Mouse (Mus musculus) limb, embryonic 12.5 days (tissue): ENCODE measurements around the gene Gnao1. TPM values are rescaled to one million over a fixed set of nuclear protein-coding genes. Genes with fewer than 3 reads are reported as not detected.

ENCODE experiments used
- ATAC-seq: fragments of 200-750 bp; cut with Nextera tagmentation; 2 replicates; pipeline ENCODE4 v1.8.0; 2017; ENCODE audit warnings: low read depth, moderate TSS enrichment; ENCODE audit not compliant: insufficient number of reproducible peaks, insufficient read depth, low FRiP score, low TSS enrichment
- H3K27ac ChIP-seq: fragments of 300-500 bp; sonication (generic); 2 replicates; pipeline ENCODE4 v1.5.1; 2016; ENCODE audit warnings: mild to moderate bottlenecking, moderate library complexity
- H3K27me3 ChIP-seq: fragments of 300-500 bp; sonication (generic); 2 replicates; pipeline ENCODE4 v1.6.1; 2016; ENCODE audit warnings: mild to moderate bottlenecking, moderate library complexity
- H3K36me3 ChIP-seq: fragments of 300-500 bp; sonication (generic); 2 replicates; pipeline ENCODE4 v1.6.1; 2016; ENCODE audit warnings: mild to moderate bottlenecking, moderate library complexity
- H3K4me1 ChIP-seq: fragments of 300-500 bp; sonication (generic); replicated peaks from 2 replicates; pipeline ENCODE4 v1.6.1; 2016
- H3K4me2 ChIP-seq: fragments of 300-500 bp; sonication (generic); 2 replicates; pipeline ENCODE4 v1.6.1; 2016; ENCODE audit warnings: mild to moderate bottlenecking, moderate library complexity
- H3K4me3 ChIP-seq: fragments of 300-500 bp; sonication (generic); replicated peaks from 2 replicates; pipeline ENCODE4 v1.5.1; 2016; ENCODE audit warnings: mild to moderate bottlenecking
- H3K9ac ChIP-seq: fragments of 300-500 bp; sonication (generic); replicated peaks from 2 replicates; pipeline ENCODE4 v1.6.1; 2016; ENCODE audit warnings: mild to moderate bottlenecking, moderate library complexity
- H3K9me3 ChIP-seq: fragments of 300-500 bp; sonication (generic); 2 replicates; pipeline ENCODE4 v1.6.1; 2016; ENCODE audit warnings: mild to moderate bottlenecking, moderate library complexity
- WGBS: fragments of 180-500 bp; shearing (Covaris S2); methylation state at CpG from one replicate; pipeline ENCODE4 v1.1.7; 2016; 5-methylcytosine and 5-hydroxymethylcytosine counted together
- polyA plus RNA-seq: library from polyadenylated mRNA; unstranded; fragments of >200 nt; fragmentation: Nextera tagmentation; extraction: Ambion mirVana; gene quantifications from 2 replicates; pipeline ENCODE4 v1.2.1, GENCODE M21; 2016

Gene Gnao1
- polyA plus RNA-seq, 1 experiment from 2014 or later = 2.6 TPM

DNA sequence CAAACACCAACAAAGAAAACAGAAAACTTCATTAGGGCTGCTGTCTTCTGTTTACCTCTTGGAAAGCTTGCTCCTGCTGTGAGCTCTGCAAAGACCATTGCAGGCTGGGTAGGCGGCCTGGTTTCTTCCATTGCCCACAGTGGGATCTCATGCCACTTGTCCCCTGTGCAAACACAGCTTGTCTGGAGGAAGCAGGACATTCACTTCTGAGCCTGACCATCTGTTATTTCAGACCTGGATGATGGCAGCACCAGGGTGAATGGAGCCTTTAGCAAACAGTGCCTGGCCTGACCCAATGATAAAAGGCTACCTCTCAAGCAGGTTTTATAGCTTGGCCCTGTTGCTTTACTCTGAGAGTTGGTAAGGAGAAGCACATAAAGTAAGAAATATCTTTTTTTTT is 35.4 kb downstream of the Gnao1 start:
- WGBS = 73% methylated on average over 1 of the region's 1 CpGs
- Histone ChIP-seq H3K4me2 (no peak overlapping the region), H3K9ac (no peak overlapping the region), H3K4me3 (no peak overlapping the region), H3K9me3 (no peaks in the 10 kb centered on the region), H3K27ac (no peak overlapping the region), H3K4me1 (peaks cover 10% of the 10 kb centered on the region), H3K27me3 (peaks cover 5% of the 10 kb centered on the region; the same call in 1 of the 2 replicates), H3K36me3 (no peaks in the 10 kb centered on the region)
- ATAC-seq = no peak

DNA sequence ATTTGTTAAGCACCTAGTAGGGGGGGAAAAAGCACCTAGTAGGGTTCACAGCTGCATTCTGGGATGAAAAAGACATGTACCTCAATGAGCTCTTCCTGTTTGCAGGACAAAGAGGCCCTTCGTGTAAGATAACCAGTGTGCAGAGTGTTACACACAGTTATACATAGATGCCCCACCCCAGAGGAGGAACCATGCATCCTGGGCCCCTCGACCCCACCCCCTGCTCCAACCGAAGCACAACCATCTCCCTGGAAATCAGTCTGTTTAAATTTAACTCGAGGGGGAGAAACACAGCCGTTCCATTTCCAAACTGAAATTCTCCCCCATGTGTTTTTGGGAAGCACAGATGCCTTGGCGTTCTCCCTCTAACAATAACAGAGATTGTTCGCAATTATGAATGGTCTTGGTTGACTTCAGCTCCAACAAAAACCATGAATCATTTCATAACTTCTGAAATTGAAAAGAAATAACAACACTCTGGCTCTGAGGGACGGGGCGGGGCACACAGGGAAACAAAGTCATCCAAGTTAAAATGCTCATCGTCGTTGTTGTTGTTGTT is 42.4 kb downstream of the Gnao1 start:
- ATAC-seq = no peak
- 82% methylated on average over 11 of the region's 11 CpGs for WGBS
- Histone ChIP-seq H3K4me1 (no peaks in the 10 kb centered on the region), H3K4me3 (no peak overlapping the region), H3K4me2 (no peak overlapping the region), H3K27me3 (no peaks in the 10 kb centered on the region), H3K36me3 (no peaks in the 10 kb centered on the region), H3K9me3 (no peaks in the 10 kb centered on the region), H3K27ac (no peak overlapping the region), H3K9ac (no peak overlapping the region)

DNA sequence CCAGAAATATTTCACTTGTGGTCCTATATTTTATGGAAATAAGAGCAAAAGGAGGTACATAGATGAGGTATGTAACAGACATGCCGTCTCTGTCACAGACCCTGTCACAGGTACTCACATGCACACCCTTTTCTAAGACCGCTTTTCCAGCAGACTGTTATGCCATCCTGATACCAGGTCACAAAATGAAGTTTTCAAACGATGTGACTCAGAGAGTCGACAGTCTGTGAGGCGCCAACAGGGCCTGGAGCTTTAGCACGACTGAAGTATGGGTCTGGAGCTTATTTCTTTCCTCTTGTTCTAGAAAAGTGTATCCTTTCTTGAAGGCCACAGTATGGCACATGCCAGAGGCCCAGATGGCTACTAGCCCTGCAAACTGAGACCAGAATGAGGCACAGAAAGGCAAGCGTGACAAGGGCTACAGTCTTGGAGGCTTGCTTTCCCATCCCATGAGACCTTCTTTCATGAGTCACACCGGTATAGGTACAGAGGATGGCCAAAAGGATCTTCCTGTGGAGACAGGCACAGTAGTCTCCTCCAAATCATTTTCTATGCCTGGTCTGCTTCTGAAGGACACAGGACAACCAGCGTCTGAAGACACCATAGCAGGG is 43.2 kb downstream of the Gnao1 start:
- Histone ChIP-seq H3K9ac (no peak overlapping the region), H3K27me3 (no peaks in the 10 kb centered on the region), H3K4me3 (no peak overlapping the region), H3K27ac (no peak overlapping the region), H3K36me3 (no peaks in the 10 kb centered on the region), H3K4me1 (no peaks in the 10 kb centered on the region), H3K4me2 (no peak overlapping the region), H3K9me3 (no peaks in the 10 kb centered on the region)
- WGBS = 87% methylated on average over 9 of the region's 9 CpGs
- ATAC-seq = no peak

DNA sequence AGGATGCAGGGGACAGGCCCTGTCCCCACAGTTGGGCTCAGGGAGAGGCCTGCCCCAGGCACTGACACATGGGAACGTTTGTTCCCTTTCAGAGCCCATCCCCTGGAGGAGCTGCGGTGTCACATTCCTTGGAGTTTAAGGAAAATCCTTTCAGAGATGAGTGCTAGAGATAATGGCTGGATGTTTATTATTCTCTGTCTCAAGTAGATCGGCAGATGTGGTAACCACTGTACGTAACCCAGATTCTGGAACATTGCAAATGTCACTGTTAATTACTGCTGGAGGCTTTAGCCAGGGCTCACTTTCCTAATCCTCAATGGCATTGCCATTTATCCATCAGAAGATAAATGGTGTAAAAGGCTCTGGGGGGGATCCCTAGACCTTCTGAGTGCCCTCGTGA is 44.9 kb downstream of the Gnao1 start:
- Histone ChIP-seq H3K36me3 (no peaks in the 10 kb centered on the region), H3K4me2 (no peak overlapping the region), H3K4me1 (no peaks in the 10 kb centered on the region), H3K27me3 (no peaks in the 10 kb centered on the region), H3K4me3 (no peak overlapping the region), H3K9me3 (no peaks in the 10 kb centered on the region), H3K27ac (no peak overlapping the region), H3K9ac (no peak overlapping the region)
- ATAC-seq = no peak
- 24% methylated on average over 5 of the region's 5 CpGs for WGBS

DNA sequence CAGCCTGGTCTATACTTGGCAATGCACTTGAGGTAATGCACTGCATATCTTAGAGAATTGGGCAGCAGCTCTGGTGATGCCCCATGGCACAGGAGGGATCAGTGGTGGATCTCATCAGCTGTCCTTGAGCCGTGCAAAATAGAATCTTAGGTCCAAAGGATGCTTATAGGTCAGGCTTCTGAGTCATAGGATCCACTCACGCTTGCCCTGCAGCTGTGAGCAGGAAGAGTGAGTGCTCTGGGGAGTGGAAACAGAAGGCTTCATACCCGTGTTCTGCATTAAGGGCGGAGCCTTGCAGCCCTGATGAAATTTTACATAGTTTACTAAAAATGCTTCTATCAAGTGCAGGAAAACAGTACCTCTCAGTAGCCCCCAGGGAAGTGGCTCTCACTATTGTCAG is 45.5 kb downstream of the Gnao1 start:
- no peak for ATAC-seq
- Histone ChIP-seq H3K27me3 (no peaks in the 10 kb centered on the region), H3K4me2 (no peak overlapping the region), H3K9ac (no peak overlapping the region), H3K4me3 (no peak overlapping the region), H3K27ac (no peak overlapping the region), H3K36me3 (no peaks in the 10 kb centered on the region), H3K9me3 (no peaks in the 10 kb centered on the region), H3K4me1 (no peaks in the 10 kb centered on the region)
- 66% methylated on average over 4 of the region's 4 CpGs for WGBS

DNA sequence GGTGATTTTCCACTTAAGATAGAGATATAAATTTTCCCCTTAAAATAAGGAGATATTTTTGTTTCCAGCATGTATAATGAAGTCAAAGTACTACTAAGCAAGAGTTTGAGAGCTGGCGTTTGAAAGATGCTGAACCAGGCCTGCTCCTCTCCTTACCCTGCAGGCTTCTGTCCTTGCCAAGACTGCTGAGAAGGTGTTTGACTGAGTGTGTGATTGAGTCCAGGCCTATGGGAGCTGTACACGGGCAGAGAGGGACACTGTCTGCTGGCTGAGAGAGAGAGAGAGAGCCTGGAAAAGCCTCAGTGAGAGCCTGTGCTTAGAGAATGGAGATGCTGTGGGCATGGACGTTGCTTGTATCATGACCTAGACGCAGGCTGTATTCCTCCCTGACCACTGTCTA is 47.4 kb downstream of the Gnao1 start:
- Histone ChIP-seq H3K27ac (no peak overlapping the region), H3K9me3 (no peaks in the 10 kb centered on the region), H3K4me1 (no peaks in the 10 kb centered on the region), H3K4me2 (no peak overlapping the region), H3K9ac (no peak overlapping the region), H3K36me3 (no peaks in the 10 kb centered on the region), H3K27me3 (no peaks in the 10 kb centered on the region), H3K4me3 (no peak overlapping the region)
- no peak for ATAC-seq
- 73% methylated on average over 4 of the region's 4 CpGs for WGBS

DNA sequence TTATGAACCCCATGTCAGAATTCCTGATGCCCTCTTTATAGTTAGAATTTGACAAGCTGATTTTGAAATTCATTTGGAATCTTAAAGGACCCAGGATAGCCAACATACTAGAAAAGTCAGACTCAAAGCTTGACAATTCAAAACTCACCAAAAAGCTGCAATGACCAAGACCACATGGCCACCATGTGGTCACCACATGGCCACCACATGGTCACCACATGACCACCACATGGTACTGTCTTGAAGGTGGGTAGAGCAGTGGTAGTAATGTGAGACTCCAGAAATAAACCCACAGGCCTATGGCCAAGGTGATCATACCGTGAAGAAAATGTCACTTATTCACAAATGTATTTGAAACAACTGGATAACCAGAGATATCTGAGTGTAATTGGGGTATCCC is 48.5 kb downstream of the Gnao1 start:
- Histone ChIP-seq H3K4me2 (no peak overlapping the region), H3K4me3 (no peak overlapping the region), H3K27ac (no peak overlapping the region), H3K9ac (no peak overlapping the region), H3K36me3 (no peaks in the 10 kb centered on the region), H3K4me1 (no peaks in the 10 kb centered on the region), H3K9me3 (no peaks in the 10 kb centered on the region), H3K27me3 (no peaks in the 10 kb centered on the region)
- no peak for ATAC-seq
- 65% methylated on average over 1 of the region's 1 CpGs for WGBS

DNA sequence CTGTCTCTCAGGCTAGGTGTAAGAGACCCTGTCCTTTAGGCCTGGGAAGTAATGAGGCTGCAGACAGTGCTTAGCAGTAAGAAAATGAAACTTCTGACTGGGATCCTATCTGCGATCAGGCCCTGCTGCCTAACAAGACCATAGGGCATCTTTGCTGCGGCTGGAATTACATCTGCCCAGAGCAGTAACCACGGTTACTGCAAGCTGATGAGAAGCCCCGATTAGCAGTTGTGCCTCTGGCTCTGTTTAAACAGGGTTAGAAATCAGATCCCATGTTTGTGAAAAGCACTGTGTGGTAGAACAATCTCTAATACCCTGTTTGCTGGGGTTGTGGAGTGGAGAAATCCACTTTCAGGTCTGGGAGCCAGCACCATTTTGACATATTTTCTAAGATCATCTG is 50.3 kb downstream of the Gnao1 start:
- H3K36me3 ChIP-seq = no peaks in the 10 kb centered on the region
- ATAC-seq = no peak
- no peak overlapping the region for H3K9ac ChIP-seq
- H3K27ac ChIP-seq = no peak overlapping the region
- no peaks in the 10 kb centered on the region for H3K4me1 ChIP-seq
- WGBS = 50% methylated on average over 4 of the region's 4 CpGs
- H3K4me3 ChIP-seq = no peak overlapping the region
- H3K27me3 ChIP-seq = no peaks in the 10 kb centered on the region
- no peak overlapping the region for H3K4me2 ChIP-seq
- no peaks in the 10 kb centered on the region for H3K9me3 ChIP-seq

DNA sequence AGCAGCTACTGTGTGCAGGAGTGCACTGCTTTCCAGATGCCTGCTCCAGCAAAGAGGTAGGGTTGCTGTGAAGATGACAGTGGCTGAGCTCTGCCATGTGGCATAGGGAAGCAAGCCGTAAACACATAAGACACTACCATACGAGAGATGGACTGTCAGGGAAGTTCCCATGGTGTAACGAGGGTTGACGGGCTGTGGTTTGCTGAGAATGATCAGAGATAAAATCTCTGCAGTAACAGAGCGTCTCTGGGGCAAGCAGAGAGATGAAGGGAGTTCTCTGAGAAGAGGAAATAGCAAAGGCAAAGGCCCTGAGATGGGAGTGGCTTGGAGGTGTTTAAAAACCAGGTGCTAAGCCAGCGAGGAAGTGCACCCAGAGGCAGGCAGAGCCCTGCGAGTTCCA is 54.3 kb downstream of the Gnao1 start:
- 52% methylated on average over 7 of the region's 7 CpGs for WGBS
- no peak overlapping the region for H3K27ac ChIP-seq
- no peak for ATAC-seq
- no peaks in the 10 kb centered on the region for H3K27me3 ChIP-seq
- H3K4me2 ChIP-seq = no peak overlapping the region
- no peaks in the 10 kb centered on the region for H3K4me1 ChIP-seq
- H3K36me3 ChIP-seq = no peaks in the 10 kb centered on the region
- no peaks in the 10 kb centered on the region for H3K9me3 ChIP-seq
- H3K9ac ChIP-seq = no peak overlapping the region
- no peak overlapping the region for H3K4me3 ChIP-seq

DNA sequence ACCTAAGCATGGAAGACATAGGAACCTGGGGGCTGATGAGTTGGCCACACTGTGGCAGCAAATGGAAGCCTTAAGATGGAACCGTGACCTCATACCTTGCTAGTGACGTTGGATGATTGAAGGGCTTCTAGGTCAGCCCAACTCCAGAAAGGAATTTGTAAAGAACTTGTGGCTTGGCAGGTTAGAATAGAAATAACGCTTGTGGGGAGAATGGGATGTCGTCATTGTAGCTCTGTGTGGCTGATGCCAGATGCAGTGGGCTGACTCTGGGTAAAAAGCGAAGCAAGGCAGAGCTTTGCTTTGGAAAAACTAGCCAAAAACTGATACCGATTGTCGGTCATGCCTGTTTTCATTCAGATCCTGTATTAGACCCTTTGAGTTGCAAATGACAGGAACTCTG is 56.5 kb downstream of the Gnao1 start:
- H3K27ac ChIP-seq = no peak overlapping the region
- no peak overlapping the region for H3K4me3 ChIP-seq
- no peak overlapping the region for H3K4me2 ChIP-seq
- H3K36me3 ChIP-seq = no peaks in the 10 kb centered on the region
- WGBS = 91% methylated on average over 7 of the region's 7 CpGs
- no peak for ATAC-seq
- no peaks in the 10 kb centered on the region for H3K4me1 ChIP-seq
- no peaks in the 10 kb centered on the region for H3K27me3 ChIP-seq
- no peak overlapping the region for H3K9ac ChIP-seq
- no peaks in the 10 kb centered on the region for H3K9me3 ChIP-seq

DNA sequence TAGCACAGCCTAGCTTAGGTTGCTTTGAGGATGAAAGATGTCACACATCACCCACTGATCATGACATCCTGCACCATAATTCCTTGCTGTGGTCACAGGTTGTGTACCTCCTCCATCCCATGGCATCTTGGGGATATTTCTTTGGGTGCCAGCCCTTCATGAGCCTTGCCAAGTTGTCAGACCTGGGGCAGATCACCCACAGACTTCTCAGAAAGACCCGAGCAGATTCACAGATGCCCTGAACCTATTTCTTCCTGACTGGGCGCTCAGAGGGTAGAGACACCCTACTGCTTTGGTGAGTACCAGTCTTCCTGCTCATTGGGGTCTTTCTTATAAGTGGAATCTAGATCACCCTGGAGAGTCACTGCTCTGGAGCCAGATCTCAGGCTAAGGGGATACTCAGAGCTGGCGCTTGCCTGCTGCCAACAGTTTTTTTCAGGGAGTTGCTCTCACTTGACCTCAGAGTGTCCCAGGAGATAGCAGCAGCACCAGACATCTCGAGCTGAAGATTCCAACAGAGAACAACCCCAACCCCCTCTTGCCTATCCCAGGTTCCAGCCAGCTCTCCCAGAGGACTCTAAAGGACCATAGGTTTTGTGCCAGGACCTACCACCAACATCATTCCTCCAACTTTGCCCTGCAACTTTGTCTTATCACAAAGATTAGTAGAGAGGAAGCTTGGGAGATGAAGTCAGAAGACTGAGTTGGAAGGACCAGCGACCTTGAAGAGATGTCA is 58.9 kb downstream of the Gnao1 start:
- Histone ChIP-seq H3K4me1 (no peaks in the 10 kb centered on the region), H3K9ac (no peak overlapping the region), H3K4me3 (no peak overlapping the region), H3K27ac (no peak overlapping the region), H3K36me3 (no peaks in the 10 kb centered on the region), H3K9me3 (no peaks in the 10 kb centered on the region), H3K4me2 (no peak overlapping the region), H3K27me3 (no peaks in the 10 kb centered on the region)
- 77% methylated on average over 5 of the region's 5 CpGs for WGBS
- no peak for ATAC-seq

DNA sequence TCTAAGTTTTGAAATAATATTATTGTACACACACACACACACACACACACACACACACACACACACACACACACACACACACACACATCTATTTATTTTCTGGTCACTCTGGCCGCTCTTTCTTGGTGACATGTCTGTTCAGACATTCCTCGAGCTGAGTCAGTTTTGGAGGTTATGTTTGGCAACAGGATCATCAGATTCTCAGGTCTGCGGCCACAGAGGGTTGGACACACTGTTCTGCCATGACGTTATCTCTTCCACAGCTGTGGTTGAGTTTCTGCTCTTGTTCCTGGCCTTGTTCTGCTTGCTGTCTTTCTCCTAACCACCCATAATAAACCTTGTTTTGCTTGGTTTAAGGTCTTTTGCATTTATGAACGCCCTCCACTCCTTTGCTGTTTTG is 61.5 kb downstream of the Gnao1 start:
- WGBS = 82% methylated on average over 5 of the region's 5 CpGs
- H3K9ac ChIP-seq = no peak overlapping the region
- H3K4me1 ChIP-seq = no peaks in the 10 kb centered on the region
- no peak for ATAC-seq
- no peaks in the 10 kb centered on the region for H3K9me3 ChIP-seq
- no peak overlapping the region for H3K4me2 ChIP-seq
- no peak overlapping the region for H3K27ac ChIP-seq
- H3K4me3 ChIP-seq = no peak overlapping the region
- H3K27me3 ChIP-seq = no peaks in the 10 kb centered on the region
- H3K36me3 ChIP-seq = no peaks in the 10 kb centered on the region
